Mouse (Mus musculus) midbrain, embryonic 10.5 days (tissue): ENCODE measurements around the gene C2cd2l. TPM values are rescaled to one million over a fixed set of nuclear protein-coding genes. Genes with fewer than 3 reads are reported as not detected.
A peak's percentile ranks its signal among the peaks of the same experiment; 100 is the strongest.

ENCODE experiments used
- DNase-seq: peaks from one replicate; pipeline ENCODE4 v3.0.0-alpha.2; 2017; ENCODE audit warnings: low spot score
- H3K27ac ChIP-seq: fragments of 300-500 bp; sonication (generic); replicated peaks from 2 replicates; pipeline ENCODE4 v1.5.1; 2016; ENCODE audit warnings: mild to moderate bottlenecking
- H3K27me3 ChIP-seq: fragments of 300-500 bp; sonication (generic); 2 replicates; pipeline ENCODE4 v1.6.1; 2016; ENCODE audit warnings: low read depth, mild to moderate bottlenecking; ENCODE audit not compliant: poor library complexity, severe bottlenecking
- H3K36me3 ChIP-seq: fragments of 300-500 bp; sonication (generic); 2 replicates; pipeline ENCODE4 v1.6.1; 2016; ENCODE audit warnings: mild to moderate bottlenecking, moderate library complexity
- H3K4me1 ChIP-seq: fragments of 300-500 bp; sonication (generic); 2 replicates; pipeline ENCODE4 v1.6.1; 2016
- H3K4me3 ChIP-seq: fragments of 300-500 bp; sonication (generic); 2 replicates; pipeline ENCODE4 v1.5.1; 2016; ENCODE audit warnings: mild to moderate bottlenecking, moderate library complexity
- H3K9me3 ChIP-seq: fragments of 300-500 bp; sonication (generic); replicated peaks from 2 replicates; pipeline ENCODE4 v1.6.1; 2016; ENCODE audit warnings: mild to moderate bottlenecking
- WGBS: fragments of 180-500 bp; shearing (Covaris S2); methylation state at CpG from one replicate; pipeline ENCODE4 v1.1.7; 2016; 5-methylcytosine and 5-hydroxymethylcytosine counted together
- microRNA-seq: library from miRNA; unstranded; fragments of <30 nt; microRNA quantifications from one replicate; pipeline ENCODE4, GENCODE M21; 2017
- polyA plus RNA-seq: library from polyadenylated mRNA; unstranded; fragments of >200 nt; fragmentation: Nextera tagmentation; extraction: Ambion mirVana; gene quantifications from 2 replicates; pipeline ENCODE4 v1.2.1, GENCODE M21; 2016

The C2cd2l gene
- polyA plus RNA-seq, 1 experiment from 2014 or later = 8.6 TPM

DNA sequence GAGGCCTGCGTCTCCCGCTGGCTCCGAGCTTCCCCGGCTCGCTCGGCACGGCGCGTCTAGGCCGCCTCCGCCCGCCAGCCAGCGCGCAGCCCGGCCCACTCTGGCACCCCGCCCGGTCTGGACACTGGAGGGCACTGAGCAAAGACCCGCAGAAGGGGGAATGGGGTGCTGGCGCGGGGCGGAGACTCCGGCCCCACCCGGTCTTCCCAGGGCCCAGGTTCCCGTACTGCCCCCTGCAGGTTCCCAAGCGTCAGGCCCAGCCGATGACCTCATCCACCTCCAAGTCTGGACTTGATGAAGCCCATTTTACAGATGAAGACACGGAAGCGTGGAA is 52.1 kb downstream of the C2cd2l start:
- H3K9me3 ChIP-seq = no peaks in the 10 kb centered on the region
- H3K4me3 ChIP-seq = peak overlapping the region; percentile 65
- no peaks in the 10 kb centered on the region for H3K36me3 ChIP-seq
- no peaks in the 10 kb centered on the region for H3K27me3 ChIP-seq
- 7% methylated on average over 28 of the region's 28 CpGs for WGBS
- DNase-seq = peak; percentile 77
- H3K27ac ChIP-seq = peak overlapping the region; percentile 90
- H3K4me1 ChIP-seq = peaks cover 30% of the 10 kb centered on the region

- H3K27ac ChIP-seq = peak overlapping the region; percentile 90
- H3K27me3 ChIP-seq = no peaks in the 10 kb centered on the region
- H3K9me3 ChIP-seq = no peaks in the 10 kb centered on the region
- peak overlapping the region; percentile 65 for H3K4me3 ChIP-seq
- H3K36me3 ChIP-seq = no peaks in the 10 kb centered on the region
- DNase-seq = peak; percentile 44
- peaks cover 30% of the 10 kb centered on the region for H3K4me1 ChIP-seq
- 9% methylated on average over 23 of the region's 23 CpGs for WGBS
Observed at GRCm38 (mm10) chr9:44267319-44268026, 52.6 kb downstream of the C2cd2l start.

- H3K4me3 ChIP-seq = no peak overlapping the region
- no peaks in the 10 kb centered on the region for H3K36me3 ChIP-seq
- 71% methylated on average over 8 of the region's 8 CpGs for WGBS
- no peak overlapping the region for H3K27ac ChIP-seq
- H3K4me1 ChIP-seq = peaks cover 30% of the 10 kb centered on the region
- DNase-seq = no peak
- H3K9me3 ChIP-seq = no peaks in the 10 kb centered on the region
- H3K27me3 ChIP-seq = no peaks in the 10 kb centered on the region
Observed at GRCm38 (mm10) chr9:44266478-44267226, 53.4 kb downstream of the C2cd2l start.

DNA sequence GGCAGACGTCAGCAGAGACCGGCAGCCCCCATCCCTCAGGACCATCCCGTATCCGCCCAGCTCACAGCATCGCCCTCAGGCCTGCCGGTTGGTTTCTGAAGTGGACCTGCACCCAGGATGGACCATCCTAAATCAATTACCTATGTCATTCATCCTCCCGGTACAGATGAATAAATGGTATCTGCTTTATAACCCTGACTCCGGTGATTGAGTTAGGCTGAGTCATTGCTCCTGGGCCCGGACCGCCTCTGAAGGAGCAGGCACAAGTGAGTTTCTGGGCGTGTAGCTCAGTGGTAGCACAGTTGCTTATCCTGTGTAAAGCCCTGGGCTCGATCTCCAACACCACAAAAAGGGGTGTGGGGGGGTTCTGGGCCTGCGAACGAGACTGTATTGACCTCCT is 58.7 kb downstream of the C2cd2l start:
- H3K27me3 ChIP-seq = no peaks in the 10 kb centered on the region
- no peaks in the 10 kb centered on the region for H3K9me3 ChIP-seq
- peaks cover 14% of the 10 kb centered on the region for H3K4me1 ChIP-seq
- DNase-seq = no peak
- H3K4me3 ChIP-seq = no peak overlapping the region
- WGBS = 89% methylated on average over 14 of the region's 14 CpGs
- H3K27ac ChIP-seq = no peak overlapping the region
- no peaks in the 10 kb centered on the region for H3K36me3 ChIP-seq

Small RNA genes within 50 kb of the gene (microRNA-seq; reads per million reads assigned to microRNA genes)
- gene Gm44335 = not detected

Other genes starting within 250 kb of the C2cd2l start
- 0.07 and 0.17 TPM in 2 replicates for gene Mfrp, start 218.6 kb downstream of the C2cd2l start, polyA plus RNA-seq
- 0.29 and 0.93 TPM in 2 replicates for gene C1qtnf5, start 213.0 kb downstream of the C2cd2l start, polyA plus RNA-seq
- 0.35 and 0.63 TPM in 2 replicates for gene Gm49380, start 206.8 kb downstream of the C2cd2l start, polyA plus RNA-seq
- gene Rnf26, start 206.8 kb downstream of the C2cd2l start, polyA plus RNA-seq = 81.3 and 81.5 TPM in 2 replicates
- 12.0 and 13.7 TPM in 2 replicates for gene Mcam, start 185.8 kb downstream of the C2cd2l start, polyA plus RNA-seq
- 21.7 and 25.5 TPM in 2 replicates for gene Cbl, start 86.2 kb downstream of the C2cd2l start, polyA plus RNA-seq
- not detected in 2 replicates for gene Ccdc153, start 79.6 kb downstream of the C2cd2l start, polyA plus RNA-seq
- 0.06 TPM in 1 of 2 replicates, not detected in the other for gene Pdzd3, start 68.8 kb downstream of the C2cd2l start, polyA plus RNA-seq
- gene Nlrx1, start 51.7 kb downstream of the C2cd2l start, polyA plus RNA-seq = 2.6 and 2.9 TPM in 2 replicates
- gene Abcg4, start 31.7 kb downstream of the C2cd2l start, polyA plus RNA-seq = 6.4 and 8.6 TPM in 2 replicates
- 29.4 and 35.8 TPM in 2 replicates for gene Hinfp, start 14.6 kb downstream of the C2cd2l start, polyA plus RNA-seq
- 45.6 and 47.5 TPM in 2 replicates for gene Dpagt1, start 5.7 kb upstream of the C2cd2l start, polyA plus RNA-seq
- 531 and 532 TPM in 2 replicates for gene H2afx, start 14.4 kb upstream of the C2cd2l start, polyA plus RNA-seq
- 168 and 189 TPM in 2 replicates for gene Hmbs, start 23.9 kb upstream of the C2cd2l start, polyA plus RNA-seq
- 33.6 and 35.9 TPM in 2 replicates for gene Vps11, start 41.4 kb upstream of the C2cd2l start, polyA plus RNA-seq
- gene Hyou1, start 59.2 kb upstream of the C2cd2l start, polyA plus RNA-seq = 40.2 and 42.1 TPM in 2 replicates
- 17.2 and 20.5 TPM in 2 replicates for gene Slc37a4, start 76.6 kb upstream of the C2cd2l start, polyA plus RNA-seq
- gene Rps25, start 86.9 kb upstream of the C2cd2l start, polyA plus RNA-seq = 1,926 and 2,208 TPM in 2 replicates
- gene Trappc4, start 87.3 kb upstream of the C2cd2l start, polyA plus RNA-seq = 216 and 244 TPM in 2 replicates
- 25.4 and 29.9 TPM in 2 replicates for gene Ccdc84, start 98.3 kb upstream of the C2cd2l start, polyA plus RNA-seq
- not detected in 2 replicates for gene Foxr1, start 120.9 kb upstream of the C2cd2l start, polyA plus RNA-seq
- not detected in 2 replicates for gene Upk2, start 134.7 kb upstream of the C2cd2l start, polyA plus RNA-seq
- 3.9 and 4.7 TPM in 2 replicates for gene Bcl9l, start 162.5 kb upstream of the C2cd2l start, polyA plus RNA-seq
- gene Cxcr5, start 241.6 kb upstream of the C2cd2l start, polyA plus RNA-seq = not detected in 2 replicates